Mouse (Mus musculus) limb, embryonic 14.5 days (tissue): ENCODE measurements around the gene Brms1. TPM values are rescaled to one million over a fixed set of nuclear protein-coding genes. Genes with fewer than 3 reads are reported as not detected.
A peak's percentile ranks its signal among the peaks of the same experiment; 100 is the strongest.

ENCODE experiments used
- ATAC-seq: fragments of 200-750 bp; cut with Nextera tagmentation; 2 replicates; pipeline ENCODE4 v1.8.0; 2017; ENCODE audit warnings: low read depth, moderate number of reproducible peaks, moderate TSS enrichment; ENCODE audit not compliant: low FRiP score
- DNase-seq: peaks from one replicate; pipeline ENCODE4 v3.0.0-alpha.2; 2015; ENCODE audit warnings: low spot score
- H3K27ac ChIP-seq: fragments of 300-500 bp; sonication (generic); replicated peaks from 2 replicates; pipeline ENCODE4 v1.5.1; 2014; ENCODE audit warnings: low read depth, mild to moderate bottlenecking, low read length, moderate library complexity, mixed read lengths
- H3K27me3 ChIP-seq: fragments of 300-500 bp; sonication (generic); 2 replicates; pipeline ENCODE4 v1.6.1; 2014; ENCODE audit warnings: low read length, mixed read lengths; ENCODE audit not compliant: control insufficient read depth, insufficient read depth
- H3K36me3 ChIP-seq: fragments of 300-500 bp; sonication (generic); 2 replicates; pipeline ENCODE4 v1.6.1; 2014; ENCODE audit warnings: mild to moderate bottlenecking, low read length, moderate library complexity, mixed read lengths; ENCODE audit not compliant: control insufficient read depth, insufficient read depth
- H3K4me1 ChIP-seq: fragments of 300-500 bp; sonication (generic); 2 replicates; pipeline ENCODE4 v1.6.1; 2014; ENCODE audit warnings: antibody characterized with exemption, low read length, mixed read lengths; ENCODE audit not compliant: control insufficient read depth, insufficient read depth
- H3K4me2 ChIP-seq: fragments of 300-500 bp; sonication (generic); replicated peaks from 2 replicates; pipeline ENCODE4 v1.6.1; 2014; ENCODE audit warnings: low read depth, mild to moderate bottlenecking, low read length, moderate library complexity; ENCODE audit not compliant: severe bottlenecking
- H3K4me3 ChIP-seq: fragments of 300-500 bp; sonication (generic); replicated peaks from 2 replicates; pipeline ENCODE4 v1.5.1; 2014; ENCODE audit warnings: low read length
- H3K9ac ChIP-seq: fragments of 300-500 bp; sonication (generic); 2 replicates; pipeline ENCODE4 v1.6.1; 2014; ENCODE audit warnings: mild to moderate bottlenecking, low read depth, low read length, moderate library complexity; ENCODE audit not compliant: severe bottlenecking
- H3K9me3 ChIP-seq: fragments of 300-500 bp; sonication (generic); 2 replicates; pipeline ENCODE4 v1.6.1; 2016; ENCODE audit warnings: low read length; ENCODE audit not compliant: control insufficient read depth
- POLR2A ChIP-seq: fragments of 200-500 bp; IDR thresholded peaks from 2 replicates; pipeline ENCODE4 v1.8.0; 2012; ENCODE audit warnings: inconsistent platforms, mild to moderate bottlenecking, moderate library complexity, borderline replicate concordance; ENCODE audit not compliant: insufficient read depth, insufficient read length; ENCODE audit errors: extremely low read depth
- WGBS: fragments of 180-500 bp; shearing (Covaris S2); extraction: QIAGEN DNeasy Blood & Tissue Kit; methylation state at CpG from one replicate; pipeline ENCODE4 v1.1.7; 2014; 5-methylcytosine and 5-hydroxymethylcytosine counted together
- polyA plus RNA-seq, 2 experiments: library from polyadenylated mRNA; depleted of rRNA in 1 of 2; stranded (reverse) in 1 of 2; unstranded in 1 of 2; fragments of >200 nt; fragmentation: Nextera tagmentation in 1 of 2; extraction: Ambion mirVana in 1 of 2; gene quantifications; 2 replicates each; pipeline versions ENCODE4 v1.2.1 to v1.2.3; 2012 to 2014

The Brms1 gene
- polyA plus RNA-seq, 2 experiments, result 30.2 to 38.1 TPM

GRCm38 (mm10) chr19:5087884-5088728, 47.0 kb downstream of the Brms1 start, which contains the start of gene Yif1a:
Gene Yif1a (plus strand): TSS chr19:5088538.
- Histone ChIP-seq H3K27me3 (peaks cover 32% of the 10 kb centered on the region), H3K4me3 (peak within 1 kb of the TSS; percentile 84), H3K27ac (peak within 1 kb of the TSS; percentile 69), H3K36me3 (peaks cover 36% of the 10 kb centered on the region), H3K9ac (peak within 1 kb of the TSS; percentile 72), H3K4me2 (peak within 1 kb of the TSS; percentile 81), H3K4me1 (peaks cover 14% of the 10 kb centered on the region), H3K9me3 (no peaks in the 10 kb centered on the region)
- DNase-seq (peak; percentile 99), ATAC-seq (peak; percentile 95)
- WGBS, result under 1% methylated on average over 58 of the region's 58 CpGs
- TF ChIP-seq POLR2A, result peak; percentile 56; the same call in 1 of the 2 replicates

DNA sequence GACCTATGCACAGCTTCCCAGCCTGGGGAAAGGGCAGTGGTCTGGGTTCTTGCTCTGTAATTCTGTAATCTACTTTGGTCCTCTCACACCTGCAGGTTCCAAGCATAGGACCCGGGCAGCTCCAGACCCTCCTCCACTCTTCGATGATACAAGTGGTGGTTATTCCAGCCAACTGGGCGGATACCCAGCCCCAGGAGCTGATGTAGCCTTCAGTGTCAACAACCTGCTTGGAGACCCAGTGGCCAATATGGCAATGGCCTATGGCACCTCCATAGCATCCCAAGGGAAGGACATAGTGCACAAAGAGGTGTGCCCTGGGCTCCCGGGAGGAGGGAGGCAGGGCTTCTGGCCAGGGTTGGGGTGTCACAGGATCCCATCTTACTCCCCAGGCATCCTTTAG, 48.2 kb downstream of the Brms1 start:
- Histone ChIP-seq H3K27me3 (peaks cover 22% of the 10 kb centered on the region), H3K9ac (peak overlapping the region; percentile 72; the same call in 1 of the 2 replicates), H3K4me2 (peak overlapping the region; percentile 81), H3K36me3 (peaks cover 44% of the 10 kb centered on the region), H3K27ac (no peak overlapping the region), H3K4me3 (peak overlapping the region; percentile 84), H3K4me1 (peaks cover 17% of the 10 kb centered on the region), H3K9me3 (no peaks in the 10 kb centered on the region)
- 88% methylated on average over 4 of the region's 4 CpGs for whole genome bisulfite sequencing
- TF ChIP-seq POLR2A, result no peak
- DNase-seq, result no peak
- no peak for ATAC-seq

DNA sequence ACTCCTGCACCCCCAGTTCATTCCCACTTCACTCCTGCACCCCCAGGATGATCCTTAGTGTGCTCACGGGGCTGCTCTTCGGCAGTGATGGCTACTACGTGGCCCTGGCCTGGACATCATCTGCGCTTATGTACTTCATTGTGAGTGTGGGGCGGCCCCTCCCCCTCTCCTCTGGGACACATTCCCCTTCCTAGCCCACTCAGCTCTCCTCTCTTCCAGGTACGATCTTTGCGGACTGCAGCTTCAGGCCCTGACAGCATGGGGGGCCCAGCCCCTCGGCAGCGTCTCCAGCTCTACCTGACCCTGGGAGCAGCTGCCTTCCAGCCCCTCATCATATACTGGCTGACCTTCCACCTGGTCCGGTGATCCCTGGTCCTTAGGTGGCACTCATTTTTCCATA, 50.9 kb downstream of the Brms1 start:
- DNase-seq (no peak), ATAC-seq (no peak)
- 84% methylated on average over 10 of the region's 10 CpGs for WGBS
- Histone ChIP-seq H3K27ac (no peak overlapping the region), H3K4me2 (no peak overlapping the region), H3K9ac (no peak overlapping the region), H3K4me3 (no peak overlapping the region), H3K4me1 (peaks cover 43% of the 10 kb centered on the region), H3K36me3 (peaks cover 44% of the 10 kb centered on the region), H3K9me3 (no peaks in the 10 kb centered on the region), H3K27me3 (no peaks in the 10 kb centered on the region)
- no peak for TF ChIP-seq POLR2A

- H3K9ac ChIP-seq, result no peak overlapping the region
- no peak overlapping the region for H3K4me2 ChIP-seq
- peaks cover 44% of the 10 kb centered on the region for H3K4me1 ChIP-seq
- no peak for ATAC-seq
- no peak for TF ChIP-seq POLR2A
- H3K27ac ChIP-seq, result no peak overlapping the region
- no peak overlapping the region for H3K4me3 ChIP-seq
- no peak for DNase-seq
- peaks cover 44% of the 10 kb centered on the region for H3K36me3 ChIP-seq
- no peaks in the 10 kb centered on the region for H3K9me3 ChIP-seq
- H3K27me3 ChIP-seq, result no peaks in the 10 kb centered on the region
- 72% methylated on average over 12 of the region's 12 CpGs for WGBS
Observed at GRCm38 (mm10) chr19:5093481-5094242, 52.5 kb downstream of the Brms1 start.

- Histone ChIP-seq H3K27ac (no peak overlapping the region), H3K27me3 (no peaks in the 10 kb centered on the region), H3K36me3 (peaks cover 43% of the 10 kb centered on the region), H3K4me2 (peak overlapping the region; percentile 35), H3K9ac (no peak overlapping the region), H3K4me3 (no peak overlapping the region; the same call in 1 of the 2 replicates), H3K9me3 (no peaks in the 10 kb centered on the region), H3K4me1 (peaks cover 41% of the 10 kb centered on the region)
- under 1% methylated on average over 21 of the region's 21 CpGs for WGBS
- no peak for TF ChIP-seq POLR2A
- ATAC-seq (peak; percentile 56), DNase-seq (peak; percentile 87)
Observed at GRCm38 (mm10) chr19:5094243-5094632, 53.1 kb downstream of the Brms1 start.
